ENCODE assay signal across 29 mouse cellular contexts in genomic region chr1:82808564-82808963, GRCm38 (mm10). TPM values are rescaled to one million over a fixed set of nuclear protein-coding genes. Genes with fewer than 3 reads are reported as not detected.
DNase-seq lines count a peak whose midpoint lies in the region; ATAC-seq and TF ChIP-seq lines count a peak whose summit lies in the region.
"Had no signal": no experiment of that assay in that cellular context is flagged by ENCODE, and none has a peak within 500 bp of the region (broad histone marks: within the 10 kb centered on the region; RNA-seq: fewer than 3 reads in every experiment).

No protein-coding gene starts in this region.

- H3K4me3 ChIP-seq in heart, embryonic 16.5 days (ENCODE audit: low read length), result no peak overlapping the region
- H3K4me3 ChIP-seq in liver, embryonic 13.5 days (replicated peaks), result no peak overlapping the region
- H3K4me3 ChIP-seq in liver, postnatal 0 days (ENCODE audit: low read depth, low read length), result no peak overlapping the region
- H3K4me3 ChIP-seq in embryonic facial prominence, embryonic 14.5 days (ENCODE audit: low read depth, low read length), result no peak overlapping the region
- H3K4me3 ChIP-seq in myocyte, result no peak overlapping the region
- H3K4me3 ChIP-seq in gastrocnemius, adult 2 months, result no peak overlapping the region
- H3K4me3 ChIP-seq: forebrain, embryonic 12.5 days; heart, adult 2 months had no signal

- H3K27me3 ChIP-seq in heart, embryonic 16.5 days (ENCODE audit: control insufficient read depth, insufficient read depth, low read length), result no peaks in the 10 kb centered on the region
- H3K27me3 ChIP-seq in liver, embryonic 13.5 days, result no peaks in the 10 kb centered on the region
- H3K27me3 ChIP-seq in liver, postnatal 0 days (ENCODE audit: insufficient read depth, low read length), result no peaks in the 10 kb centered on the region
- no peaks in the 10 kb centered on the region for H3K27me3 ChIP-seq in embryonic facial prominence, embryonic 14.5 days (replicated peaks; ENCODE audit: control insufficient read depth, insufficient read depth, low read length)
- no peaks in the 10 kb centered on the region for H3K27me3 ChIP-seq in myocyte (ENCODE audit: control insufficient read depth, insufficient read depth, insufficient read length)
- H3K27me3 ChIP-seq: forebrain, embryonic 12.5 days had no signal

- H3K9ac ChIP-seq in heart, embryonic 16.5 days (ENCODE audit: low read length), result no peak overlapping the region
- H3K9ac ChIP-seq in liver, embryonic 13.5 days, result peak overlapping the region; percentile 35; the same call in 1 of the 2 replicates
- no peak overlapping the region for H3K9ac ChIP-seq in liver, postnatal 0 days (replicated peaks)
- H3K9ac ChIP-seq in embryonic facial prominence, embryonic 14.5 days (ENCODE audit: low read depth, low read length), result no peak overlapping the region
- H3K9ac ChIP-seq: forebrain, embryonic 12.5 days; lung, embryonic 14.5 days had no signal

- DNase-seq in heart, postnatal 4 days, result no peak
- DNase-seq in liver, embryonic 13.5 days, result no peak
- no peak for DNase-seq in liver, postnatal 0 days
- DNase-seq in embryonic facial prominence, embryonic 14.5 days (ENCODE audit: low spot score), result peak; percentile 70
- DNase-seq in gastrocnemius, adult 2 months, result no peak
- DNase-seq: adrenal gland, postnatal 10 days; cerebellum, adult 9-11 months; gastrocnemius, postnatal 10 days; heart, adult 2 months; lung, embryonic 14.5 days; lung, postnatal 36 days; retina, postnatal 1 day; right cerebral cortex, postnatal 4 days had no signal

- intact Hi-C loops in gastrocnemius, adult 2 months (cut with DNase I), result no loop called here

- H3K79me2 ChIP-seq in myocyte (ENCODE audit: control insufficient read depth, insufficient read depth), result no peaks in the 10 kb centered on the region

- no peak for TF ChIP-seq POLR2A in myocyte (IDR thresholded peaks at IDR 0.05; ENCODE audit: insufficient read length, low read depth)

- no peak for TF ChIP-seq CTCF in liver, postnatal 0 days (IDR thresholded peaks at IDR 0.05; ENCODE audit: low read depth)
- TF ChIP-seq CTCF in gastrocnemius, adult 2 months (IDR thresholded peaks at IDR 0.05), result no peak

- TF ChIP-seq EP300 in liver, postnatal 0 days (IDR thresholded peaks at IDR 0.05; ENCODE audit: low read depth), result no peak

- no peaks in the 10 kb centered on the region for H3K9me3 ChIP-seq in heart, embryonic 16.5 days (replicated peaks; ENCODE audit: control insufficient read depth, low read length)
- H3K9me3 ChIP-seq in liver, embryonic 13.5 days (replicated peaks), result no peaks in the 10 kb centered on the region
- H3K9me3 ChIP-seq in liver, postnatal 0 days (ENCODE audit: low read length), result no peaks in the 10 kb centered on the region
- no peaks in the 10 kb centered on the region for H3K9me3 ChIP-seq in embryonic facial prominence, embryonic 14.5 days (ENCODE audit: control insufficient read depth, low read length)
- H3K9me3 ChIP-seq: forebrain, embryonic 12.5 days had no signal

- WGBS in heart, embryonic 16.5 days, result 60% methylated on average over 3 of the region's 3 CpGs
- 68% methylated on average over 3 of the region's 3 CpGs for WGBS in liver, embryonic 13.5 days (ENCODE audit: insufficient replicate concordance)
- 76% methylated on average over 3 of the region's 3 CpGs for WGBS in liver, postnatal 0 days (ENCODE audit: insufficient replicate concordance)
- 32% methylated on average over 3 of the region's 3 CpGs for WGBS in embryonic facial prominence, embryonic 14.5 days

- H3K36me3 ChIP-seq in heart, embryonic 16.5 days (ENCODE audit: control insufficient read depth, insufficient read depth), result no peaks in the 10 kb centered on the region
- H3K36me3 ChIP-seq in liver, embryonic 13.5 days, result no peaks in the 10 kb centered on the region
- no peaks in the 10 kb centered on the region for H3K36me3 ChIP-seq in liver, postnatal 0 days (replicated peaks; ENCODE audit: insufficient read depth, low read length)
- no peaks in the 10 kb centered on the region for H3K36me3 ChIP-seq in embryonic facial prominence, embryonic 14.5 days (ENCODE audit: control insufficient read depth, insufficient read depth, low read length)
- H3K36me3 ChIP-seq in myocyte (ENCODE audit: control insufficient read depth, insufficient read depth), result no peaks in the 10 kb centered on the region
- H3K36me3 ChIP-seq: forebrain, embryonic 12.5 days had no signal

- ATAC-seq in heart, embryonic 16.5 days (replicated peaks; ENCODE audit: extremely low read depth, insufficient read depth, low FRiP score), result no peak
- ATAC-seq in liver, embryonic 13.5 days (ENCODE audit: low read depth), result no peak
- no peak for ATAC-seq in liver, postnatal 0 days
- no peak for ATAC-seq in embryonic facial prominence, embryonic 14.5 days (ENCODE audit: low read depth)
- ATAC-seq: activated CD4-positive, CD25-positive, alpha-beta regulatory T cell, adult 4 months; CD4-positive, CD25-positive, alpha-beta regulatory T cell, adult 4 months; hindbrain, embryonic 16.5 days; intestine, postnatal 0 days; midbrain, embryonic 16.5 days had no signal

- H3K4me1 ChIP-seq in heart, embryonic 16.5 days (ENCODE audit: control insufficient read depth, insufficient read depth, low read length), result peaks cover 8% of the 10 kb centered on the region; the same call in 1 of the 2 replicates
- H3K4me1 ChIP-seq in liver, embryonic 13.5 days (replicated peaks), result peaks cover 32% of the 10 kb centered on the region
- H3K4me1 ChIP-seq in liver, postnatal 0 days (ENCODE audit: insufficient read depth), result no peaks in the 10 kb centered on the region
- H3K4me1 ChIP-seq in embryonic facial prominence, embryonic 14.5 days (ENCODE audit: control insufficient read depth, insufficient read depth, low read length), result peaks cover 6% of the 10 kb centered on the region; the same call in 1 of the 2 replicates
- H3K4me1 ChIP-seq: forebrain, embryonic 12.5 days had no signal

- no peak overlapping the region for H3ac ChIP-seq in myocyte (ENCODE audit: control insufficient read depth, insufficient read length)

- peak overlapping the region; percentile 15 for H3K27ac ChIP-seq in heart, embryonic 16.5 days (ENCODE audit: low read length)
- H3K27ac ChIP-seq in liver, embryonic 13.5 days, result peak overlapping the region; percentile 53
- no peak overlapping the region for H3K27ac ChIP-seq in liver, postnatal 0 days (ENCODE audit: low read depth)
- H3K27ac ChIP-seq in embryonic facial prominence, embryonic 14.5 days (replicated peaks; ENCODE audit: low read depth, low read length), result peak overlapping the region; percentile 44; the same call in 1 of the 2 replicates
- H3K27ac ChIP-seq in gastrocnemius, adult 2 months, result no peak overlapping the region
- H3K27ac ChIP-seq: forebrain, embryonic 12.5 days; heart, adult 2 months had no signal

- H3K4me2 ChIP-seq in heart, embryonic 16.5 days (ENCODE audit: low read depth, low read length), result no peak overlapping the region
- no peak overlapping the region for H3K4me2 ChIP-seq in liver, embryonic 13.5 days
- no peak overlapping the region for H3K4me2 ChIP-seq in liver, postnatal 0 days (ENCODE audit: low read depth, low read length)
- no peak overlapping the region for H3K4me2 ChIP-seq in embryonic facial prominence, embryonic 14.5 days (ENCODE audit: low read depth, low read length)
- peak overlapping the region; percentile 26 for H3K4me2 ChIP-seq in myocyte (ENCODE audit: low read depth)
- H3K4me2 ChIP-seq: forebrain, embryonic 12.5 days; lung, embryonic 14.5 days had no signal

TF ChIP-seq in myocyte, 11 proteins besides CTCF, POLR2A, EP300 and RAD21 (continues in another document):
- TF ChIP-seq TCF12 (IDR thresholded peaks at IDR 0.05; ENCODE audit: insufficient read depth, poor library complexity, severe bottlenecking) (no peak), SRF (IDR thresholded peaks at IDR 0.05; ENCODE audit: control insufficient read depth, insufficient read length, low read depth) (no peak), POLR2AphosphoS2 (IDR thresholded peaks at IDR 0.05; ENCODE audit: insufficient read length, low read depth) (no peak), REST (IDR thresholded peaks at IDR 0.05; ENCODE audit: insufficient read depth, insufficient read length) (no peak), E2F4 (IDR thresholded peaks at IDR 0.05; ENCODE audit: insufficient read depth) (no peak), USF1 (IDR thresholded peaks at IDR 0.05; ENCODE audit: low read depth) (no peak), MYOG (IDR thresholded peaks at IDR 0.05; ENCODE audit: control insufficient read depth in 1 of 3, insufficient read depth in 1 of 3, insufficient read length in 2 of 3, low read depth in 2 of 3) (no peak), MAX (IDR thresholded peaks at IDR 0.05; ENCODE audit: low read depth) (no peak), MYOD1 (IDR thresholded peaks at IDR 0.05; ENCODE audit: control insufficient read depth in 1 of 3, insufficient read length in 2 of 3, low read depth in 2 of 3) (no peak)

RNA-seq across cellular contexts. Expression of gene Agfg1, which starts 30.7 kb away (rescaled TPM):
- 30.0 and 30.4 TPM in 2 replicates for polyA plus RNA-seq in heart, embryonic 16.5 days (2015; fragmentation: Nextera tagmentation; extraction: Ambion mirVana)
- 10 to 100 TPM; 48.5 to 50.8 TPM for total RNA-seq in heart, postnatal 4 days (2021)
- 47.2 and 53.9 TPM in 2 replicates for polyA plus RNA-seq in liver, embryonic 13.5 days (2015; fragmentation: Nextera tagmentation; extraction: Ambion mirVana)
- 12.2 and 14.2 TPM in 2 replicates for polyA plus RNA-seq in liver, postnatal 0 days (2015; fragmentation: Nextera tagmentation; extraction: Ambion mirVana)
- 41.9 and 42.4 TPM in 2 replicates for polyA plus RNA-seq in embryonic facial prominence, embryonic 14.5 days (2014; fragmentation: Nextera tagmentation; extraction: Ambion mirVana)
- 21.7 TPM for polyA plus RNA-seq in myocyte (2012; fragmentation: generic; extraction: Trizol)
- 10 to 100 TPM; 24.6 to 27.7 TPM for total RNA-seq in gastrocnemius, adult 2 months (2021)

RNA-seq across cellular contexts. Expression of gene Gm47791, which starts 37.5 kb away (rescaled TPM):
- not detected in 2 replicates for polyA plus RNA-seq in heart, embryonic 16.5 days (2015; fragmentation: Nextera tagmentation; extraction: Ambion mirVana)
- total RNA-seq in heart, postnatal 4 days (2021), result not detected
- polyA plus RNA-seq in liver, embryonic 13.5 days (2015; fragmentation: Nextera tagmentation; extraction: Ambion mirVana), result not detected in 2 replicates
- polyA plus RNA-seq in liver, postnatal 0 days (2015; fragmentation: Nextera tagmentation; extraction: Ambion mirVana), result not detected in 2 replicates
- polyA plus RNA-seq in embryonic facial prominence, embryonic 14.5 days (2014; fragmentation: Nextera tagmentation; extraction: Ambion mirVana), result not detected in 2 replicates
- polyA plus RNA-seq in myocyte (2012; fragmentation: generic; extraction: Trizol), result not detected
- not detected for total RNA-seq in gastrocnemius, adult 2 months (2021)
- total RNA-seq: adrenal gland, postnatal 10 days; ES-E14; gastrocnemius, postnatal 10 days; heart, adult 2 months; hematopoietic stem cell, adult 5-6 weeks; layer of hippocampus, postnatal 10 days; liver, adult 2 months; megakaryocyte-erythroid progenitor cell, adult 5-6 weeks had no signal
- polyA plus RNA-seq: activated CD4-positive, CD25-positive, alpha-beta regulatory T cell, adult 4 months; brain, embryonic 14.5 days; CD4-positive, CD25-positive, alpha-beta regulatory T cell, adult 4 months; forebrain, embryonic 12.5 days; heart, adult 2 months; hindbrain, embryonic 16.5 days; intestine, postnatal 0 days; large intestine, adult 2 months; liver, adult 2 months; lung, embryonic 14.5 days; midbrain, embryonic 16.5 days; stomach, embryonic 16.5 days had no signal

RNA-seq across cellular contexts. Expression of gene Tm4sf20, which starts 40.3 kb away (rescaled TPM):
- polyA plus RNA-seq in heart, embryonic 16.5 days (2015; fragmentation: Nextera tagmentation; extraction: Ambion mirVana), result 0.67 TPM in 1 of 2 replicates, not detected in the other
- not detected for total RNA-seq in heart, postnatal 4 days (2021)
- 0.25 TPM in 1 of 2 replicates, not detected in the other for polyA plus RNA-seq in liver, embryonic 13.5 days (2015; fragmentation: Nextera tagmentation; extraction: Ambion mirVana)
- polyA plus RNA-seq in liver, postnatal 0 days (2015; fragmentation: Nextera tagmentation; extraction: Ambion mirVana), result not detected in 2 replicates
- 0.11 TPM in 1 of 2 replicates, not detected in the other for polyA plus RNA-seq in embryonic facial prominence, embryonic 14.5 days (2014; fragmentation: Nextera tagmentation; extraction: Ambion mirVana)
- not detected for polyA plus RNA-seq in myocyte (2012; fragmentation: generic; extraction: Trizol)
- not detected for total RNA-seq in gastrocnemius, adult 2 months (2021)
- total RNA-seq: adrenal gland, postnatal 10 days; ES-E14; gastrocnemius, postnatal 10 days; heart, adult 2 months; hematopoietic stem cell, adult 5-6 weeks; layer of hippocampus, postnatal 10 days; liver, adult 2 months; megakaryocyte-erythroid progenitor cell, adult 5-6 weeks had no signal
- polyA plus RNA-seq: brain, embryonic 14.5 days; heart, adult 2 months; hindbrain, embryonic 16.5 days; liver, adult 2 months; lung, embryonic 14.5 days had no signal

Comparison
In these comparisons a context has a peak if more than half of its experiments do, and no peak if none do; other contexts are left out.
1. H3K27ac ChIP-seq: peak in heart, embryonic 16.5 days (single experiment), liver, embryonic 13.5 days (single experiment) and embryonic facial prominence, embryonic 14.5 days (single experiment); none in liver, postnatal 0 days (single experiment) and gastrocnemius, adult 2 months (single experiment).